Mouse (Mus musculus) cerebellum, adult 9-10 months (tissue): ENCODE measurements around the gene Ntm.
A peak's percentile ranks its signal among the peaks of the same experiment; 100 is the strongest.

Experiments
- DNase-seq: peaks from one replicate; pipeline ENCODE4 v3.0.0; 2022

Gene Ntm

DNA sequence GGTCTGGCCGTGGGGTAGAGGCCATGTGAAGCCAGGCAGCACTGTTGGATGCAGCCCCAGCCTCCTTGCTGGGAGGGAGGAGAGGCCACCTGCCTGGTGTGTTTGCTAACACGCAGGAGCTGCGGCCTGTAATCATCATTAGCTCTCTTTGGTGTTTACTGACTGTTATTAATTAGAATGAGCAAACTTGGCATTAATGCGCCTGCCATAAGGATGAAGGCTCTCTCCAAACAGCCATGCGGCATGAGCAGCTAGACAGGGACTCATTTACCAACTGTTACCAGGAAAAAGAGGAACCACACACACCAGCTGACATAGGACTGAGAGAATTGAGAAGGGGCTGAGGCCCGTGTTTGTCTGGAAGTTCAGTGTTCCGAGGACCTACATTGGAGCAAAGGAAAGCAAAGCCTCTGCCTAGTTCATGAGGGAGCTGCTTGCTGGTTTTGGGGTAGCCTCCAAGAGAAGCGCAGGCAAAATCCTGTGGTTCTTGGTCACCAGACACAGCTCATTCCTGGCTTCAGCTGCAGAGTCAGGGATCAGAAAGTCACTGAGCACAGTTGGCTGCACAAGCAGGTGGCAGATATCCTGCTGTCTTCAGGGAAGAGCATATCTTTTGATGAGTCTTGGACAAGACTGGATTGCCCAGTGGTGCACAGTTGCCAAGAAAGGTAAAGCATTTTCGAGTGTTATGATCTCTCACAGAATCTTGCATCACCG lies 171.6 kb downstream of the Ntm start:
- peak; percentile 97 for DNase-seq

DNA sequence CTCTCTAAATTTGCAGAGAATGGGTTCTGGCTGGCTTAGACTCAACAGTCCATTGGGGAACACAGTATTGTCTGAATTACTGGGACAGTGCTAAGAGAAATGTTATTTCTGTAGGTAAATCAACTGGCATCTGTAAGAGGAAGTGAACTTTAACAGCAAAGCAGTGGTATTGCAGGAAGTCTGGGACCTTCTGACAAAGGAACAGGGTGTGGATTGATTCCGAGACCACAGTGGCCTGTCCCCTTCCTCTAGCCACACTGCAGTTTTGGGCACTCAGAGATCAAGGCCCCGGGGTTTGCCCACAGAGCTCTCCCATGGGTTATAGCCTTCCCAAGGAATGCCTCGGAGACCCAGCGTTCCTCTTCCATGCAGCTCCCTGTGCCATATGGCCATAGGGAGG lies 172.9 kb downstream of the Ntm start:
- no peak for DNase-seq

DNA sequence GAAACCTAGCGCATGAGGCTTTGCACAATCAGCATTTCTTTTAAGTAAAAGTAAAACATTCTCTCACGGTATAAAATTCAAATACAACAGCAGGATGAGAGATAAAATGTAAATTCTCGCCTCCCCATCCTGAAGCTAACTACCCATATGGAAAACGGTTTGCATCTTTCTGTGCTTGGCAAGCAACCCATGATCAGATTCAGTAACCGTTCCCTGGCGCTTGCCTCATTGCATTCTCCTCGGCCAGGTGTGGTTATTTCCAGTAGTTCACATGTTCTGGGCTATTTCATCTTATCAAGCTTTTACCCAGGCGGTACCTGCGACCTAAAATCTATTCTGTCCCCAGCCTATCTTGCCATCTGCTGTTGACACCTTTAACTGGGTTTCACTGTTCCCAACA lies 174.1 kb downstream of the Ntm start:
- no peak for DNase-seq

DNA sequence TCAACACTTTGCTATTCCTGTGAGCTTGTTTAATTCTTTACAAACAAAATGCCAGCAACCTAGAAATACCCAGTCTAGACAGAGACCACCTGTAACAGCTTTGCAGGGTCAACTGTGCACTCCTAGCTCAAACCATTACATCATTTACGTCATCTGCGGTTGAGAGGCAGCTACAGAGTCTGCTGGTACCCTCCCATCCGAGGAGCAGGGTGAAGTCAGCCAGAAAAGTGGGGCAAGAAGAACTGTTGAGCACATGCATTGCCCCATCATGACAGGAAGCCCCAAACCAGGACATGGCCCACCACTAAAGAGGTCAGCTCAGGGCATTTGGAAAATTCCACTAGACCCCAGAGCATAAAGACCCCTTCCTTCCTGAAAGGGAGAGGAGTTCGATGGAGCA lies 175.5 kb downstream of the Ntm start:
- no peak for DNase-seq

DNA sequence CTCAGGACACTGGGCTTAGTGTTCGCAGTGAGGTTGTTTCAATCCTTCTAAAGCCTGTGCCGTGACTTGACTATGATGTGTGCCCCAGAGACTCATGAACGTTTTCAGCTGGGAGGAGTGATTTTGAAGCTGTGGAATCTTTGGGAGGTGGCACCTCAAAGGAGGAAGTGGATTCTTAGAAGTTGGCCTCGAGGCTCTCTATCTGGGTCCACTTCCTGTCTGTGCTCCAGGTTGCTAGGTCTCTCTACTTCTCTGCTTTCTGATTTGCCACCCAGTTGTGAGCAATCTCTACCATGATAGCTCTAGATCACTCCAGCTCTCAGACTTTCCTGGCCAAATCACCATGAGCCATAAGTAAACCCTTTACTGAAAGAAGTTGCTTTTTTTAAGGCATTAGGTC lies 180.2 kb downstream of the Ntm start:
- DNase-seq: no peak

DNA sequence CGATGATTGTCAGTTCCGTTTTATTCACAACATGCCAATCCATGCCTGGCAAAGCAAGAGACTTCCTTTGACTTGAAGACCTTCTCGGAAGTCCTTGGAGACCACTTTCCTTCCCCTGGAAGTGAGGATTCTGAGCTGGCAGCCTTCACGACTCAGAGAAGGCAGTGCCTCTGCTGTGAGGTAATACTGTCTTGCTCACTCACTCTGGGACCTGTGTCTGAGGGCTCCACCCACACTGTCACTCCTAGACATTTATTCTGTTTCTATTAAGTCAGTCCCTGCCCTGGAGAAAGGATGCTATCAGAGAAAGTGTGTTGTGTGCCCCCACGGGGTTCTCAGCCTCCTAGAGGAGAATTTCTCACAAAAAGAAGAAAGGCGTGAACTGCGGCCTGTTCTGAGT lies 183.2 kb downstream of the Ntm start:
- DNase-seq: no peak

DNA sequence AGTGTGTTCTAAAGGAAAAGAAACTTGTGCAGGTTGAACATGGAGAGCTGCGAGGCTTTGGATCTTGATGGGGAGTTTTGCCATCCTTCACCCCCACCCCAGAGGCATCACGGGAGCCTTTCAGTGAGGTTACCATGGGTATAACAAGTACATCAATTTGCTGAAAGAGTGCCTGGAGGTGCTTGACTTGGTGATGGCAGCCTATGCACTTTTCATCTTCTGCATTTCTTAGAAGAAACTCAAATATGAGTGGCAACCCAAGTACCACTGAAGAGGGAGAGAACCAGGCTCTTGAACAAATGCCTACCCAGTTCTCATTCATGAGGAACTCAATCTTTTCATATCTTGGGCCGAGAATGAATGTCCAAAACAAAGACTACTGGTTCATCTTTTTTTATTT lies 186.0 kb downstream of the Ntm start:
- no peak for DNase-seq

DNA sequence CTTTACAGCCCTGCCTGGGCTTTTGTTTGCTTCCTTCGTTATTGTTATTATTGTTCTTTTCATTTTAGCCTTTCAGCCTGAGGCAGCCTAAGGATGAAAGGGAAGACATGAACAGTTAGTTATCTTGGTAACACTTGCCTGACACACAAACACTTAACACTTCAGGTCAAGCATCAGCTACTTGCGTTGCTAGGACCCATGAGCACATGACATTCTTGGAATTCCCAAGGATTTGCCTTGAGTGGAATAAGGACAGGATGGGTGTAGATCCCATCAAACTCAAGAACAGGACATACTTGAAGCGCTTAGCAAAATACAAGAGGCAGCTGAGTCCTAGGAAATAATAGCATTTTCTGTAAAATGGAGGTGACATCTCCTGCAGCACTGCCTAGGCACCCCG lies 186.4 kb downstream of the Ntm start:
- DNase-seq: no peak

DNA sequence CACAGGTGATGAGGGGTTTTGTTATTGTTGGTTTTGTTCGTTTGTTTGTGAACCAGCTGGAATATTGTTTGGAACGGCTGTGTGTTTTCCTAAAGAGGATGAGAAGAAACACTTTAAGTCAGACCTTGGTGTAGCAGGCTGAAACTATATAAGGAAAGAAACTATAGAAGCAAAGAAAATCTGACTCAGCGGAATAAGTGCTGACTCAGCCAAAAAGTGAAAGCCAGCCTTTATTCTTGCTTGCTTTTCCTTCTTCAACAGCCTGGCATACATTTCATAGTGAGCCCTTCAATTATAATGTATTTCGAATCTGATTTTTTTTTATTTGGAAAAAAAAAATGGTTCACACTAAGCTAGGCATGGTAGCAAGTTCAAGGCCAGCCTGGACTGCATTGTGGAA lies 186.9 kb downstream of the Ntm start:
- DNase-seq: no peak

DNA sequence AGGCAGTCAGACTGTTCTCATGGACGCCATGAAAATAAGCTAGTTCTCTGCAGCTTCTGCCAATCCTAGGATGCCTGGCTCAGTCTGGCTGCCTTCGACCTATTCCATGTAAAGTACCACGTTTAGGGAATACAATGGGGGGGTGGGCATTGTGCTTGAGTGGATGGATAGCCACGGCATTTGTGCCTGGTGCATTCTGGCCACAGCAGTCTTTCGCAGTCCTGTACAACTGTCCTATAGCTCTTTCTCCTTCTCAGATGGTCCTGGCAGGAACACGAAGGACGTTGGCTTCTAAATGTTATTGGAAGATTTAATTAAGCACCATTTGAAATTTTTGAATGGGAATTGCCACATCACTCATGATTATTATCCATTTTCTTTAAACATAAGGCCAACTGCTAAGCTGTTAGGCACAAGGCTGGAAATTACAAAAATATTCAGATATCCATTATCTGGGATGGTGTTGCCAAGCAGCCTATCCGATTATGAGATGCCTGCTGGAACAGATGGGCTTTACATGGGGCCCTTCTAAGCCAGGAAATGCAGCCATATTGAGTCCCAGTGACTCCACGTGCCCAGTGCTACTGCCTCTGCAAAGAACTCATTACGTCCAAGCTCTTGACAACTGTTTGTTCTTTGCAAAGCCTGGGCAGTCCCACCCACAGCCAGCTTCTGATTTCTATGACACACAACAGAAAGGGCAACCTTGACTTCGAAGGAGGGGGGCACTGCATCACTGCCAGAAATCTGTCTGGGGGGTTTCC lies 190.1 kb downstream of the Ntm start:
- no peak for DNase-seq

DNA sequence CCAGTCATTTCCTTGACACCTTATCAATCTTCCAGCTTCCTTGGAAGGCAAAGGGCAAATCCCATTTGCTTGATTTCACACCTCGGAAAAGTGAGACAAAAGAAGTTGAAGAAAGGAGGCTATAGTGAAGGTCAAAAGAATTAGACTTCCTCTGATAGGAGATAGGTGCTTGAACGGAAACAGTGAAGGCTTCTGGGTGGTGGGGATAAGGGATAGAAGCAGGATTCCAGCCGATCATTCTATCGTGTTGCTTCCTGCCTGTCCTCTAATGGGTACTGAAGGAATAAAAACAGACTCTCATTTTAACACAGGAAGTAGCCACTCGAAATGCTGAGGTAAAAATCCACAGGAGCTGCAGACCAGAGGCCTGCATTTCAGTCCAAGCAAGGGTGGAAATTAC lies 191.1 kb downstream of the Ntm start:
- DNase-seq: no peak

DNA sequence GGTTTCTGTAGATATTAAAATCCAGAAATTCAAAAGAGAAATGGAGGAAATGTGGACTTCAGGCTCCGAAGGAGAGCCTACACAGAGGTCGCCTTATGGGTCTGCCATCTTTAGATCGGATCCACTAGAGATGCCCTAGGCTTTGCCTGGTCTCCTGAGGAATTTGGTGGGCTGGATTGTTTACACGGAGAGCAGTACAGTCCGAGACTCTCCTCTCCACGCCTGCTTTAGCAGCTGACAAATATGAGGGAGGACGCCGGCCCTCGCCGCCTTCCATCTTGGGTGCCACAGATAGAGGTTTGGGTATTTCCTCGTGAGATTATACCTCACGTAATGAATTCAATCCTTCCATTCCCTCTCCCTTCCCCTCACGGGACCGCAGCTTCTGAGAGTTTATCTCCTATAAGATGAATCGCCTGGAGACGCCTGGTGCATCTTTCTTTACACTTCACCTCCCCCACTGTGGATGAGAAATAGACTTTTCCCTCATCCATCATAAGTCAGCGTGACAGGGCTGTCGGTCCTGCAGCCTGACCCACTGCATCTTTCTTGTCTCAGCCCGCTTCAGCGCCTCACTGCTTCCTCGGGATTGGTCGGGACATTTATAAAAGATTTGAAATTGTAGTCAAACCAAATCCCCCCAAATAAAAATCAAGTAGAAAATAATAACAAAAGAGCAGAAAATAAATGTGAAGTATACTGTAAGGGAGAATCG lies 191.7 kb downstream of the Ntm start:
- no peak for DNase-seq

DNA sequence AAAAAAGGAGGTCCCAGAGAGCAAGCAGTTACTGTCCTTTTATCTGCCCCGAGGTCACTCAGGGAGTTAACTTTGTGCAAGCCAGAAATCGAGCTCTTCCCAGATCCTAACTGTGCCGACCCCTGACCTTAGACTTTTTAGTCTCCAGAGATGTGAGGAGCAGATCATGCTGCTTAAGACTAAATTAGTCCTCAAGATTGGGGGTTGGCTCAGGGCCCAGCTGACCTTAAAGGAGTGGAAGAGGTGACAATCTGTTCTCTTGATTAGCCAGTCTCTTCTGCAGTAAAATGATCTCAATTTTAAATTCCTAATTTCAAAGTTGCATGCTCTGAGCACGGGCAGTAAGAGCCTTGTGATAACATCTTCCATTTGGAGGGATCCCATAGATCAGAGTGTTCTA lies 193.6 kb downstream of the Ntm start:
- DNase-seq: no peak

DNA sequence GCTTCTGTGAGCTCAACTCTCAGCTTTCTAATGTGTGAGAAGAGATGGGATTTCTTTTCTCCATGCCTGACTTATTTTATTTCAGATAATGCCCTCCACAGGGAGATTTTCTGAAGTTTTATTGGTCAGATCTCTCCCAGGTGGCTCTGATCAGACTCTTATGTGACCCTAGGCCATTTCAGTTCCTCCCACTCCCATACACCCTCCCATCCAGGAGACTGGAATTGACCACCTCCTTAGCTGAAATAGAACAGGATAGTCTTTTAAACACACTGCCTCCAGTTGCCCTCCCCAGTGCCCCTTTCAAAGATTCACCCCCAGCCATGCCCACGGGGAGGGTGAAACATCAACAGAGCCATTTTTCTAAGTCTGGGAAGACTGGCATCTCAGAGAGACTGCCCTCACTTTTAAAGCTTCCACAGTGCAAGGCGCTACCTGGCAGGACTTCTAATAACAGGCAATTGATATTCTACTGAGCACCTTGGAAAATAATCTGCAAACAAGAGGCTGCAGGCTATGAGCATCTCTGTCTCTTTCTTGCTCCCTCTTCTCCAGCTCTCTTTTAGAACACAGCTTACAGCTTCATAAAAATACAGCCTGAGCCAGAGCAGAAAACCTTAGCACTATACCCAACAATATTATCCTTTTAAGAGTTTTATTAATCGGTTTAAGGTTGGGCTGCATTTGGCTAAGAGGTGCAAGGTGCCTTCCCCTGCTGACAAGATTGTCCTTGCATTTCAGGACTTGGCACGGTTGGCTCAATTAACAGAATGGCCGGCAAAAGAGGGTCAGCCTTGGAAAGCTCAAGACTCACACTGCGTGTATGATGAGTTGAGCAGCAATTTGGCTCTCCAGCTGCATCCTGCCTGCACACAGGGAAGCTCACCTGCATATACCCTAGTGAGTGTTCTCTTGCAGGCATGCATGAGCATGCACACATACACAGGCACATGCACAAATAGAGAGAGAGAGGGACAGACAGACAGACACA lies 196.7 kb downstream of the Ntm start:
- no peak for DNase-seq

DNA sequence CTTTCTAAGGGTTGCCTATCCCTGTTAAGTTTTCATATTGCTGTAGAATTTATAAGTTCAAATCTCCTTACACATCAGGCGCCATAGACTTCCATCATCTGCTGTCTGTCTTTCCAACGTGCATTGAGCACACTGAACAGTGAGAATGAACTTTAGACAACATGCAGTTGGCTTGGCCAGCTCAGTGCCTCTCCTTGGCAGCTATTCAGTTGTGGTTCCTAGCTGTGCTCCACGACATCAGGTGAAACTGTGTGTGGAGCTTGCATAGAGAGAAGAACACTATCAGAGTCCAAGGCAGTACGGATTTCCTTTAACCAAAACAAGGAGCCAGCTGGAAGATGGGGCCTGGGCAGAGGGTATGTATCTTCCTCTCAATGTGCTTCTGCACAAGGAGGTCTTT lies 199.6 kb downstream of the Ntm start:
- DNase-seq: no peak

DNA sequence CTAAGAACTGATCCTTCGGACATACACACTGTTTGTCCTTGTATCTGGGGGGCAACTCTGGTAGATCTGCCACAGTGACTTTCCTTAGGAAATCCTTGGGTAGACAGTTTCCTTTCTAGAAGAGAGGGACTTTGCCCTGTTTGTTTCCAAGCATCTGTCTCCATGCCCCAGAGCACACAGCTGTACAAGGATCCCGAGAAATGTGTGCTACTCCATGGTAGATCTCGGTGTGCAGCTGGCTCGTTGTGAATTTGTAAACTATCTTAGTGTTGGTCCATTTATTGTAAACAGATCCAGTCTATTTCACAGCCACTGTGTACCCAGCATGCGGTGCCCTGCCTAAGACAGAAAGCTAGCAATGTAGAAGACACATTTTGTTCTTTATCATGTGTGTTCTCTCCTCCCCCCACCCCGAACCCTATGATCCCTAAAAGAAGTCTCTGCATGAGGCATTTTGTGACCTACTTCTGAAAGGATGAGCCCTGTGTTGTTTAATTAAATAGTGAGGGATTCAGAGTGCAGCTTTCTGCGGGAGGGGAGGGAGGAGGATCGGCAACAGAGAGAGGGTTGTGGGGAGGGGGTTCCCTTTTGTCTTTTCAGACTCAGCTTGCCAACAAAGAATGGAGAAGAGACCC lies 200.9 kb downstream of the Ntm start:
- no peak for DNase-seq

DNA sequence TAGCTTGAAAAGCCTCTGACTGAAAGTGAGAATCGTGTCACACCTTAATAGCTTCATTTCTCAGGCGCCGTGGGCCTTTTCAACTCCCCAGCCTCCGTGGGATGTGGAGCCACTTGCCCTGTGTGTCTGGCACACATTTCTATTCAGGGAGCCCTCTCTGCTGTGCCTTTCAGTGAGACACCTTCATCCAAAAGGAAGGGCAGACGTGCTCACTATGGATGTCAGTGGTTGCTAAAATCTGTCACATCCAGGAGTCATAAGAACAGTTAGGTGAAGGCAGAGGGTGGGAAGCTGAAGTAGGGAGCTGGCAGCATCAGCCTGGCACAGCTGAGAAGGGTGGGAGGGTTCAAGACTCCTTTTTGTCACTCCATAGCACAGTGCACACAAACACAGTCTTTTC lies 201.4 kb downstream of the Ntm start:
- no peak for DNase-seq

DNA sequence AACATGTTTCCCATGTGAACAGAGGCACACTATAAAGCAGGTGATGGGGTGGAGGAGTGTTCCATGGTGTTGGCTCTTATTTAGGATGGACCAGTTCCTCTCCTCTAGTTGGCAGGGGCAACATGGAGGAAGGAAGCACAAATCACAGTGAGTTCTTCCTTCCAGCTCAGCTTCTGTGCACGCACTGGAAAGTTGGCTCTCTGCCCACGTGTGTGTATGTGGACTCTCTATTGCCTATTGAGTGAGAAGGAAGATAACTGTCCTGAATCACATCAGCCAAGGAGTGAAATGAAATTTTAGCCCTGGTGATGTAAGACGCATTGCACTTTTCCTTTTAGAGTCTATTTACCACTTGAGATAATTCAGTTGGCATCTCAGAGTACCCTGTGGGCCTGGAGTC lies 203.0 kb downstream of the Ntm start:
- DNase-seq: no peak

DNA sequence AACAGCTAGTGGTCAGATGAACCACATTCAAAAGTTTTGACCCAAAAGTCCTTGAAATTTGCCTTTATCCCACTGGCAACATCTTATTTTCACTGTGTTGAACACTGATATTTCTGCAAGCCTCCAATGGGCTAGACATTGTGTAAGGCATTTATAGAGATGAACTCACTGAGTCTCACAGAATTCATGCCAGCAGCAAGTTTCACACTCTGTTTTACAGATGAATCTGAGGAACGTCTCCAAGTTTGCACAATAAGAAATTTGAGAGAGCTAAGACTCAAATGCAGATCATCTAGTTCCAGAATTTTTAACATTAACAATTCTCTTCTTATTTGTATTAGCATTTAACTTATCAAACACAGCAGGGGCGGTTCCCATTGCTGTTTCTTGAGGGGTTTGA lies 203.9 kb downstream of the Ntm start:
- DNase-seq: no peak

DNA sequence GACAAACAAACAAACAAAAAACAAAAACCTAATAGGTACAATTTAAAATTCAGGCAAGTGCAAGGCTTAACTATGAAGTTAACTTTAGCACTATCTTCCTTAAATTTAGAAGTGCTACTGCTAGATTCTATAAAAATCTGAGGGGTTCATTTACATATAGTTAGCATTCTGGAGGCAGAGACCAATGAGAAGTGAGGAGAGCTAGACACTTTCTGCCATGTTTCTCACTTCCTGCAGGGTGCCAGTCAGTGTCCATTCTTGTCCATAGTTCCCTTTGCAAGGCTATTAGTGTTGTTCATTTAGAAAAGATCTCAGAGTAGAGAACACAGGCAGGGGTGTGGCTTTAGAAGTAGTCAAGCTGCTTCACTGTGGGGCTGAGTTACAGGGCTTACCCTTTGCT lies 208.6 kb downstream of the Ntm start:
- DNase-seq: no peak

DNA sequence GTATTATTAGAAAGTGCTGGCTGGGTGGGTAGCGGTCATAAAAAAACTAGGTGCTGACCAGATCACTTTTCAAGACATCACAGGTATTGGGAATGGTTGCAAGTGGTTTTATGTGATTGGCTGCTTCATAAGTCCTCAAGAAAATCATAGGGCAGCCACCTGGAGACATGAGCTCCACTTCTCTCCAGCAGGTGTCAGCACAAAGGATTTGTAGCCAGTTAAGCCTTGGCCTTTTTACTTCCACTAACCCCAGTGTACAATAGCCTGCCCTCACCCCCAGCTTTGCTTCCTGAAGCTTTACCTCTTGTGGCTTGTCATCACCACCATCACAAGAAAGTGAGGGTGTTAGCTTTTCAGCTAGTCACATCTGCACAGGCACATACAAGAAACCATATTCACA lies 211.5 kb downstream of the Ntm start:
- DNase-seq: peak; percentile 72

DNA sequence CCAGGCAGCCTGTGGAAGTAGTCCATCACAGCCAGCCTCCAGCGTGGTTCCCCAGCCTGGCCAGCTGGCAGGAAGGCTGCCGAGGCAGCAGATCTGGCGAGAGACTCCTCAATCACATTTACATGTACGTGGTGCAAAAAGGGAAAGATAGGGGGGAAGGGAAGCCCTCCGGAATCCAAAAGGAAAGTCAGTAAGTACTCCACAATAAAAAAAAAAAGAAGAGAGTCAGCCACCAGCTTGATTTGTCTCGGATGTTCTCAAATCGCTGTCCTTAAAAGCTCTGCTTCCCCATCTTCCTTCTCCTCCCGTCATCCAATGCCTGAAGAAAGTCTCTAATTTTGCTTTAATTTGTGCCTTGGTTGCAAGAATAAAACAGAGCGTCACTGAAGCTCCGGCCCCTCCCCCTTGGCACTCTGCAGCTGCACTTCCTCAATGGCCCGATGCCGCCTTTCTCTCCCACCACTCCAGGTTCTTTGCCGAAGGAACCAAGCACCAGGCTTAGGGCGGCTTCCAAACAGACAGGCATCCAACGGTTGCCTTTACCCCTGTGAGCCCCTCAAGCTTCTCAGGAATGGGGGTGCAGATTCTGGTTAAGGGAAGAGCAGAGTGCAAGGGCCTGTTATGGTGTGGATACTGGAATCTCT lies 212.4 kb downstream of the Ntm start:
- peak; percentile 54 for DNase-seq
